Mouse (Mus musculus) ES-E14 (cell line): ENCODE measurements around the gene Ssc5d. TPM values are rescaled to one million over a fixed set of nuclear protein-coding genes. Genes with fewer than 3 reads are reported as not detected.

Experiments used
- DNase-seq: peaks from one replicate; pipeline ENCODE4 v3.0.0-alpha.2; 2013; ENCODE audit warnings: low read depth, low spot score
- H3K27ac ChIP-seq: 2 replicates; pipeline ENCODE4 v1.5.1; 2012; ENCODE audit warnings: low read depth, mild to moderate bottlenecking, low read length, moderate library complexity, mixed read lengths; ENCODE audit not compliant: poor library complexity, insufficient read depth, severe bottlenecking
- H3K36me3 ChIP-seq: 2 replicates; pipeline ENCODE4 v1.6.1; 2012; ENCODE audit warnings: mild to moderate bottlenecking, low read length, moderate library complexity, mixed read lengths; ENCODE audit not compliant: control insufficient read depth, poor library complexity, insufficient read depth, severe bottlenecking
- H3K4me1 ChIP-seq, 2 experiments: fragments of 150-350 bp in 1 of 2; sonication (generic) in 1 of 2; 2 replicates each; pipeline ENCODE4 v1.6.1; 2012; ENCODE audit warnings: low read length in 2 of 2, mild to moderate bottlenecking in 1 of 2, mixed read lengths in 1 of 2; ENCODE audit not compliant: control insufficient read depth in 2 of 2, insufficient read depth in 2 of 2, poor library complexity in 1 of 2
- H3K4me3 ChIP-seq, 2 experiments: fragments of 150-350 bp in 1 of 2; sonication (generic) in 1 of 2; 2 replicates each; pipeline ENCODE4 v1.5.1; 2012; ENCODE audit warnings: low read length in 2 of 2, low read depth in 1 of 2, mild to moderate bottlenecking in 1 of 2, mixed read lengths in 1 of 2; ENCODE audit not compliant: insufficient read depth in 1 of 2, poor library complexity in 1 of 2, severe bottlenecking in 1 of 2
- H3K9ac ChIP-seq: 2 replicates; pipeline ENCODE4 v1.6.1; 2012; ENCODE audit warnings: low read depth, mild to moderate bottlenecking, low read length, mixed read lengths; ENCODE audit not compliant: poor library complexity, insufficient read depth, severe bottlenecking
- H3K9me3 ChIP-seq: fragments of 150-350 bp; sonication (generic); 2 replicates; pipeline ENCODE4 v1.6.1; 2012; ENCODE audit warnings: low read depth, mild to moderate bottlenecking, low read length; ENCODE audit not compliant: control insufficient read depth, insufficient read depth
- CHD2 ChIP-seq: IDR thresholded peaks from 2 replicates; pipeline ENCODE4 v1.6.1; 2014; ENCODE audit warnings: mild to moderate bottlenecking, low read depth, low read length, inconsistent platforms
- HCFC1 ChIP-seq: IDR thresholded peaks from 2 replicates; pipeline ENCODE4 v1.6.1; 2012; ENCODE audit warnings: low read length, inconsistent platforms, borderline replicate concordance; ENCODE audit not compliant: insufficient read depth
- MAFK ChIP-seq: IDR thresholded peaks from 2 replicates; pipeline ENCODE4 v1.6.1; 2014; ENCODE audit warnings: mild to moderate bottlenecking, low read depth, low read length, inconsistent platforms; ENCODE audit not compliant: insufficient read depth
- ZC3H11A ChIP-seq: IDR thresholded peaks from 2 replicates; pipeline ENCODE4 v1.6.1; 2012; ENCODE audit warnings: low read depth, mild to moderate bottlenecking, inconsistent platforms, low read length, borderline replicate concordance
- ZNF384 ChIP-seq: IDR thresholded peaks from 2 replicates; pipeline ENCODE4 v1.6.1; 2012; ENCODE audit warnings: low read depth, low read length, inconsistent platforms
- in situ Hi-C, 2 experiments: fragments of 600-800 bp; cut with MboI; formaldehyde crosslinking; loops; one replicate each; pipeline ENCODE4 v1.15.1; 2025; ENCODE audit warnings: low sequenced_read_pairs in 2 of 2, inconsistent platforms in 1 of 2; ENCODE audit not compliant: unreplicated experiment in 2 of 2
- total RNA-seq: library from RNA; depleted of rRNA; stranded (reverse); fragments of 300-350 nt; gene quantifications from 2 replicates; pipeline ENCODE4 v1.2.3, GENCODE M21; 2012

Gene Ssc5d
- total RNA-seq, 1 experiment: 0.94 TPM

DNA sequence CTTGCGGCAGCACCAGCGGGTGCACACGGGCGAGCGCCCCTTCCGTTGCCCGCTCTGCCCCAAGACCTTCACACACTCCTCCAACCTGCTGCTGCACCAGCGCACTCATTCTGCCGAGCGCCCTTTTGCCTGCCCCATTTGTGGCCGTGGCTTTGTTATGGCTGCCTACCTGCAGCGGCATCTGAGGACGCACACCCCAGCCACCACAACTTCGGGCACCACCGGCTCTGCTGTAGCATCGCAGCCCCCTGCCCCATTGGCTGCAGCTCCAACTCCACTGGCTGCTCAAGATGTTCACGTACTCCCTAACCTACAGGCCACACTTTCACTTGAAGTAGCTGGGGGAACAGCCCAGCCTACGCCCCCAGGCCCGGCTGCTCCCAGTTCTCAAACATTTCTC is 5.1 kb upstream of the Ssc5d start:
- Histone ChIP-seq H3K4me3 (peak overlapping the region; percentile 49 to 51), H3K9ac (peak overlapping the region; percentile 57), H3K9me3 (no peaks in the 10 kb centered on the region), H3K4me1 (peaks cover 4 to 45% of the 10 kb centered on the region in 2 experiments; a peak in 3 of 4 replicates), H3K36me3 (peaks cover 8% of the 10 kb centered on the region; the same call in 1 of the 2 replicates), H3K27ac (no peak overlapping the region)
- TF ChIP-seq ZNF384 (no peak), CHD2 (no peak), MAFK (no peak), ZC3H11A (no peak), HCFC1 (no peak)
- in situ Hi-C loops: no loop called here
- no peak for DNase-seq

GRCm38 (mm10) chr7:4920976-4921823 is 4.4 kb upstream of the Ssc5d start:
- no peaks in the 10 kb centered on the region for H3K9me3 ChIP-seq
- no peak for TF ChIP-seq ZNF384
- no peak for TF ChIP-seq HCFC1
- no peak for TF ChIP-seq ZC3H11A
- no peak for TF ChIP-seq CHD2
- no peak for TF ChIP-seq MAFK
- in situ Hi-C loops: no loop called here
- peaks cover 4 to 49% of the 10 kb centered on the region in 2 experiments; a peak in 3 of 4 replicates for H3K4me1 ChIP-seq
- H3K36me3 ChIP-seq: peaks cover 8% of the 10 kb centered on the region; the same call in 1 of the 2 replicates
- H3K27ac ChIP-seq: no peak overlapping the region
- no peak overlapping the region; a peak in 1 of 4 replicates for H3K4me3 ChIP-seq
- DNase-seq: no peak
- no peak overlapping the region for H3K9ac ChIP-seq

DNA sequence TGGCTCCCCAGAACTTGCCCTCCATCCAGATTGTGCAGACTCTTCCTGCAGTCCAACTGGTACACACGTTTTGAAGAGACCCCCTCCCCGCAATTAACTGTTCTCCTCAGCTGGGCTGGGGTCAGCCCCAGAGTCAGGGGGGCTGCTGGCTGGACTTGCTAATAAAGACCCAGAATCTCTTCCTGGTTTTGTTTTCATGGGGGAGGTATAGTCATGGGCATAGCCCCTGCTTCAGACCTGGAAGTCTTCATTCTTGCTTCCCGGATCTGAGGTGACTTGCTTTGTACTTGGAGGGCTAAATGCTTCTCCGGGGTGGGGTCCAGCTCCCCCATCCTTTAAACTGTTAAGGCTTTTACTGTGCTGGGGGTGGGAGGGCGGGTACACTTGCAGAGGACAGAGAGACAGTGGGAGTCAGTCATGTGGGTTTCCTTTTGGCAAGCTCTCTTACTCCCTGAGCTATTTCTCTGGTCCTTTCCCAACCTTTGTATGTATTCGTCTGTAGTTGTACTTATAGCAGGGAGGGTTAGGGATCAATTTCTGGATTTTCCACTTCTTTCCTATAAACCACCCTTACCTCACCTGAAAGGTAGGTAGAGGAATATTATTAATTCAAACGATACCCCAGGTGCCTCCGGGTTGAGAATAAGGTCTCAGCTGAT is 3.6 kb upstream of the Ssc5d start, which contains the start of gene Nat14:
Nat14 (plus strand) TSS at position 205 of the 659 bp plus-strand sequence.
- Histone ChIP-seq H3K9me3 (no peaks in the 10 kb centered on the region), H3K36me3 (peaks cover 8% of the 10 kb centered on the region; the same call in 1 of the 2 replicates), H3K4me3 (peak within 1 kb of the TSS; percentile 32 to 54; a peak in 3 of 4 replicates), H3K9ac (no peak within 1 kb of the TSS), H3K4me1 (peaks cover 4 to 45% of the 10 kb centered on the region in 2 experiments; a peak in 3 of 4 replicates), H3K27ac (no peak within 1 kb of the TSS)
- in situ Hi-C loops: no loop called here
- no peak for DNase-seq
- TF ChIP-seq MAFK: no peak
- no peak for TF ChIP-seq HCFC1

GRCm38 (mm10) chr7:4922508-4922907 is 3.1 kb upstream of the Ssc5d start:
- in situ Hi-C loops: no loop called here
- H3K36me3 ChIP-seq: peaks cover 8% of the 10 kb centered on the region; the same call in 1 of the 2 replicates
- H3K4me3 ChIP-seq: peak overlapping the region; percentile 32 to 54; a peak in 3 of 4 replicates
- no peak for DNase-seq
- H3K9me3 ChIP-seq: no peaks in the 10 kb centered on the region
- H3K9ac ChIP-seq: no peak overlapping the region
- H3K4me1 ChIP-seq: peaks cover 4 to 45% of the 10 kb centered on the region in 2 experiments; a peak in 3 of 4 replicates
- TF ChIP-seq MAFK (no peak), ZC3H11A (no peak), HCFC1 (no peak), ZNF384 (no peak), CHD2 (no peak)
- H3K27ac ChIP-seq: no peak overlapping the region
